ENCODE assay signal across 36 mouse cellular contexts in the genomic region with DNA sequence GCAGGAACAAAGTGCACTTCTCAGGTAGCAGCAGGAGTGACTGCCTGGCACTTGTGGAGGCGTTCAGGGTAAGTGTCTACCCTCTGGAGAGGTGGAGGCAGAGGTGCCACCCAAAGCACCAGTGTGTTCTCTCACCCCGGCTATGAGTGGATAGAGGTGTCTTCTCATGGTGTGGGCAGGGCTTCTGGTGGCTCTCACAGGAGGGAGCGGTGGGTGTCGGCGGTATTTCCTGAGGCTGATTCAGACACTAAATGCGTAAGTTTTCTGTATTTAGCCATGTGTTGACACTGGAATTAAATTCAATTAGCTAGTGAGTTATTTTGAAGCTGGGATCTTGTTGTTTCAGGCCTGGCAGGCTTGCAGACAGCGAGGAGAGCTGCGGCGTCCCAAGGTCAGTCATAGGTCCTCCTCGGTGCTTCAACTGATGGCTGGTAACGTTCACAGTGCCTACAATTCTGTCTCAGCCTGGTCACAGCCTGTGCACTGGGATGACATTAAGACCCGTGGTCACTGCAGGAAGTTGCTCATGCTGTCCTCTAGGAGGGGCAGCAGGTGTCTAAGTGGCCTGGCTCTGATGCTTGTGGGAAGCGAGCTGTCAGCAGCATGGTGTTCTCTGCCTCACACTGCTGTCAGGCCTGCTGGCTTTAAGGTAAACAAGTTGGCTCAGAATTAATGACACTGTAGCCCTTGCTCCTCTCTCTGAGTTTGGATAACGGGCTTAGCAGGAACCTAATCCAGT. TPM values are rescaled to one million over a fixed set of nuclear protein-coding genes. Genes with fewer than 3 reads are reported as not detected.
DNase-seq lines count a peak whose midpoint lies in the region; ATAC-seq lines count a peak whose summit lies in the region.
"Had no signal": no experiment of that assay in that cellular context is flagged by ENCODE, and none has a peak within 500 bp of the region (broad histone marks: within the 10 kb centered on the region; RNA-seq: fewer than 3 reads in every experiment).

No protein-coding gene starts in this region.

- ATAC-seq in erythroblast, adult 5-6 weeks (replicated peaks; ENCODE audit: low FRiP score, poor library complexity, severe bottlenecking) = no peak
- ATAC-seq: forebrain, embryonic 14.5 days; intestine, postnatal 0 days; Patski had no signal

- intact Hi-C loops in heart, postnatal 10 days (cut with DNase I) = no loop called here
- intact Hi-C loops in heart, postnatal 14 days (cut with DNase I) = no loop called here

- DNase-seq in adrenal gland, postnatal 14 days = peak; percentile 12
- no peak for DNase-seq in adrenal gland, adult 2 months
- DNase-seq in heart, postnatal 10 days = peak; percentile 7 to 14
- no peak for DNase-seq in heart, postnatal 14 days
- peak; percentile 38 to 54 for DNase-seq in right cerebral cortex, adult 2 months (ENCODE audit: low spot score in 2 of 2)
- DNase-seq in right cerebral cortex, postnatal 4 days = no peak
- DNase-seq: adrenal gland, postnatal 25 days; cerebellum, adult 18-20 months; cerebellum, postnatal 10 days; gastrocnemius, postnatal 14 days; kidney, adult 9 months; kidney, postnatal 10 days; liver; lung, adult 2 months; lung, postnatal 10 days; midbrain, embryonic 14.5 days; retina, postnatal 1 day; thymus, postnatal 14 days had no signal

RNA-seq across cellular contexts. Expression of gene Rd3l, which starts 45.0 kb away (rescaled TPM):
- total RNA-seq in adrenal gland, postnatal 14 days (2021) = not detected in 2 replicates
- total RNA-seq in adrenal gland, adult 2 months (2021) = not detected
- not detected in 2 replicates for polyA plus RNA-seq in adrenal gland, adult 2 months (2012; rRNA removed)
- under 1 TPM; 0.26 to 0.64 TPM for total RNA-seq in heart, postnatal 10 days (2021)
- under 1 TPM in 1 of 2 experiments, not detected in 1; 0.34 TPM for total RNA-seq in heart, postnatal 14 days (2021)
- not detected in 2 replicates for total RNA-seq in erythroblast, adult 5-6 weeks (2015; ENCODE audit: low replicate concordance)
- total RNA-seq in erythroblast, adult 5-6 weeks (2017; ENCODE audit: low replicate concordance) = not detected in 2 replicates
- total RNA-seq: adrenal gland, postnatal 25 days; common myeloid progenitor, adult 5-6 weeks; gastrocnemius, postnatal 14 days; granulocyte monocyte progenitor cell, adult 5-6 weeks; hematopoietic stem cell, adult 5-6 weeks; monocyte, adult 5-6 weeks had no signal
- polyA plus RNA-seq: brain, embryonic 14.5 days; embryonic facial prominence, embryonic 11.5 days; forebrain, embryonic 14.5 days; G1E; hindbrain, embryonic 14.5 days; intestine, postnatal 0 days; limb, embryonic 11.5 days; liver, embryonic 14.5 days; lung, adult 2 months; macrophage; midbrain, embryonic 14.5 days; neural tube, embryonic 15.5 days; Patski; stomach, embryonic 15.5 days; urinary bladder, adult 2 months had no signal

RNA-seq across cellular contexts. Expression of gene Tdrd9, which starts 54.7 kb away (rescaled TPM):
- 0.15 TPM in 1 of 2 replicates, not detected in the other for total RNA-seq in adrenal gland, postnatal 14 days (2021)
- total RNA-seq in adrenal gland, adult 2 months (2021) = under 1 TPM in 1 of 2 experiments, not detected in 1; 0.07 TPM
- polyA plus RNA-seq in adrenal gland, adult 2 months (2012; rRNA removed) = 0.06 TPM in 1 of 2 replicates, not detected in the other
- total RNA-seq in heart, postnatal 10 days (2021) = under 1 TPM; 0.15 to 0.26 TPM
- 1 to 10 TPM in 1 of 2 experiments, under 1 TPM in 1; 0.17 to 1.1 TPM for total RNA-seq in heart, postnatal 14 days (2021)
- total RNA-seq in erythroblast, adult 5-6 weeks (2015; ENCODE audit: low replicate concordance) = not detected in 2 replicates
- total RNA-seq in erythroblast, adult 5-6 weeks (2017; ENCODE audit: low replicate concordance) = not detected in 2 replicates
- total RNA-seq: adrenal gland, postnatal 25 days; granulocyte monocyte progenitor cell, adult 5-6 weeks; monocyte, adult 5-6 weeks had no signal
- polyA plus RNA-seq: G1E, macrophage had no signal

RNA-seq across cellular contexts. Expression of gene Atp5mpl, which starts 59.3 kb away (rescaled TPM):
- 533 and 580 TPM in 2 replicates for total RNA-seq in adrenal gland, postnatal 14 days (2021)
- 100 to 1,000 TPM; 274 to 451 TPM for total RNA-seq in adrenal gland, adult 2 months (2021)
- 3.2 and 6.1 TPM in 2 replicates for polyA plus RNA-seq in adrenal gland, adult 2 months (2012; rRNA removed)
- total RNA-seq in heart, postnatal 10 days (2021) = 1,000 to 10,000 TPM; 1,429 to 1,432 TPM
- 1,000 to 10,000 TPM; 1,406 to 1,431 TPM for total RNA-seq in heart, postnatal 14 days (2021)
- 150 and 160 TPM in 2 replicates for total RNA-seq in erythroblast, adult 5-6 weeks (2015; ENCODE audit: low replicate concordance)
- 72.8 and 92.6 TPM in 2 replicates for total RNA-seq in erythroblast, adult 5-6 weeks (2017; ENCODE audit: low replicate concordance)

Comparison
In these comparisons a context has a peak if more than half of its experiments do, and no peak if none do; other contexts are left out.
1. DNase-seq: peak in adrenal gland, postnatal 14 days (single experiment), heart, postnatal 10 days (2 of 2) and right cerebral cortex, adult 2 months (2 of 2); none in adrenal gland, adult 2 months (single experiment), heart, postnatal 14 days (0 of 2) and right cerebral cortex, postnatal 4 days (single experiment).